Mouse (Mus musculus): ENCODE measurements around the gene Olfr128. TPM values are rescaled to one million over a fixed set of nuclear protein-coding genes. Genes with fewer than 3 reads are reported as not detected.
"Not testable (repeated sequence)": the region's sequence is repeated elsewhere in the genome, so short reads cannot be mapped to it uniquely, and the experiment has no call there.

Olfr128 gene
- polyA plus RNA-seq (2017; shearing (Covaris generic)): not detected

GRCm38 (mm10) chr17:37920248-37920647 is at the start of gene Olfr128:
Gene Olfr128 (plus strand): TSS chr17:37920548.
- no peak for ATAC-seq

- no peak for ATAC-seq
These were observed 46.5 kb upstream of the Olfr128 start for GRCm38 (mm10) chr17:37873830-37874229.

- ATAC-seq: no peak
These were observed 20.2 kb upstream of the Olfr128 start, which contains the start of gene Olfr127 for GRCm38 (mm10) chr17:37900137-37900536. Gene Olfr127 (plus strand): TSS chr17:37900437.

GRCm38 (mm10) chr17:37906821-37907220 is 13.5 kb upstream of the Olfr128 start:
- not testable (repeated sequence) for ATAC-seq

GRCm38 (mm10) chr17:37952979-37953378 is 32.6 kb downstream of the Olfr128 start, which contains the start of gene Olfr761:
Gene Olfr761 (minus strand): TSS chr17:37953079.
- no peak for ATAC-seq

GRCm38 (mm10) chr17:37973591-37973990 is 53.2 kb downstream of the Olfr128 start:
- ATAC-seq: no peak

Other genes with a start within 250 kb of the Olfr128 start
- gene Olfr119, start 224.0 kb upstream of the Olfr128 start, polyA plus RNA-seq (2017; shearing (Covaris generic)): not detected
- not detected for gene Olfr120, start 198.7 kb upstream of the Olfr128 start, polyA plus RNA-seq (2017; shearing (Covaris generic))
- gene Olfr121, start 171.7 kb upstream of the Olfr128 start, polyA plus RNA-seq (2017; shearing (Covaris generic)): not detected
- gene Olfr122, start 151.9 kb upstream of the Olfr128 start, polyA plus RNA-seq (2017; shearing (Covaris generic)): not detected
- gene Olfr123, start 127.0 kb upstream of the Olfr128 start, polyA plus RNA-seq (2017; shearing (Covaris generic)): not detected
- gene Olfr124, start 120.7 kb upstream of the Olfr128 start, polyA plus RNA-seq (2017; shearing (Covaris generic)): not detected
- gene Olfr125, start 87.6 kb upstream of the Olfr128 start, polyA plus RNA-seq (2017; shearing (Covaris generic)): not detected
- not detected for gene Olfr126, start 73.1 kb upstream of the Olfr128 start, polyA plus RNA-seq (2017; shearing (Covaris generic))
- gene Olfr127, start 20.1 kb upstream of the Olfr128 start, polyA plus RNA-seq (2017; shearing (Covaris generic)): not detected
- not detected for gene Olfr761, start 32.5 kb downstream of the Olfr128 start, polyA plus RNA-seq (2017; shearing (Covaris generic))
- gene Olfr129, start 139.5 kb downstream of the Olfr128 start, polyA plus RNA-seq (2017; shearing (Covaris generic)): not detected
- gene Olfr130, start 143.4 kb downstream of the Olfr128 start, polyA plus RNA-seq (2017; shearing (Covaris generic)): not detected
- not detected for gene Olfr131, start 168.1 kb downstream of the Olfr128 start, polyA plus RNA-seq (2017; shearing (Covaris generic))
- not detected for gene Olfr132, start 214.0 kb downstream of the Olfr128 start, polyA plus RNA-seq (2017; shearing (Covaris generic))
- gene Olfr133, start 224.7 kb downstream of the Olfr128 start, polyA plus RNA-seq (2017; shearing (Covaris generic)): not detected

Data from inflammation-experienced regulatory T-cells, adult 6 months (primary cell).